Mouse (Mus musculus) testis, adult 2 months (tissue): ENCODE results near the gene Bach1.

Source experiments
- CTCF ChIP-seq: fragments of 200-500 bp; IDR thresholded peaks from 2 replicates; pipeline ENCODE4 v1.5.1; 2012; ENCODE audit warnings: low read depth, mild to moderate bottlenecking, inconsistent platforms, low read length, moderate library complexity; ENCODE audit not compliant: control insufficient read depth, insufficient read depth, insufficient replicate concordance
- POLR2A ChIP-seq: fragments of 200-500 bp; IDR thresholded peaks from 2 replicates; pipeline ENCODE4 v1.6.1; 2012; ENCODE audit warnings: low read depth, mild to moderate bottlenecking, inconsistent platforms, low read length, moderate library complexity; ENCODE audit not compliant: control insufficient read depth

DNA sequence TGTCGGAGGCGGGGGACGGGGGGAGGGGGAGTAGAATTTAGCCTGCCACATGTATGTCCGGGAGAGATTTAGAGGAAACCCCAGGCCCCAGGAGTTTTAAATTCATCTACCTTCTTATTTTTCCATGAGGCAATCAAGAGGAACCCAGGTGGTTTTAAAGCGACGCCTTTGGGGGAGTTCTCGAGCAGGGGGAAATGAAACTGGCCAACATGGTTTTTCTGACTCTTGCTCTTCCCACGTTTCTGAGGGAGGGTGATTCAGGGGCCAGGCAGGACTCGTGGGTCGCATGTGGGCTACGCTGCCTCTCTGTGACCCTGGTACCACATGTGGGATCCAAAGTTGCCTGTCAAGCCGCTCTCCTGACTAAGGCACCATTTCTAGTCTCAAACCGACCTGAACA is 45.8 kb upstream of the Bach1 start:
- TF ChIP-seq POLR2A, result no peak
- TF ChIP-seq CTCF, result no peak
